Mouse (Mus musculus): ENCODE measurements around the gene Aco2. TPM values are rescaled to one million over a fixed set of nuclear protein-coding genes. Genes with fewer than 3 reads are reported as not detected.

The Aco2 gene
- polyA plus RNA-seq (2014; fragmentation: Illumina TruSeq; extraction: RNeasy Lipid Tissue Mini Kit (QIAGEN cat#74804)): 33.5 TPM

GRCm38 (mm10) chr15:81872262-81873136, at the start of gene Aco2:
Gene Aco2 (plus strand): TSS chr15:81872309.

GRCm38 (mm10) chr15:81858517-81859329, 13.4 kb upstream of the Aco2 start, which contains the start of gene Tob2:
Gene Tob2 (minus strand): TSS chr15:81858796.

GRCm38 (mm10) chr15:81871604-81872261, 376 bp upstream of the Aco2 start, which contains the start of gene Phf5a:
Gene Phf5a (minus strand): TSS chr15:81871911.

GRCm38 (mm10) chr15:81925760-81926445, 53.8 kb downstream of the Aco2 start, which contains the start of gene Polr3h:
Gene Polr3h (minus strand): TSS chr15:81926240.

GRCm38 (mm10) chr15:81936679-81937078, 64.6 kb downstream of the Aco2 start, which contains the start of gene Csdc2:
Gene Csdc2 (plus strand): TSS chr15:81936759.

GRCm38 (mm10) chr15:81960171-81961077, 88.3 kb downstream of the Aco2 start, which contains the start of gene Pmm1:
Gene Pmm1 (minus strand): TSS chr15:81960930.

Other genes starting within 250 kb of the Aco2 start
- gene L3mbtl2, start 208.4 kb upstream of the Aco2 start, polyA plus RNA-seq (2014; fragmentation: Illumina TruSeq; extraction: RNeasy Lipid Tissue Mini Kit (QIAGEN cat#74804)): 0.94 TPM
- not detected for gene Chadl, start 175.0 kb upstream of the Aco2 start, polyA plus RNA-seq (2014; fragmentation: Illumina TruSeq; extraction: RNeasy Lipid Tissue Mini Kit (QIAGEN cat#74804))
- gene Zc3h7b, start 127.3 kb upstream of the Aco2 start, polyA plus RNA-seq (2014; fragmentation: Illumina TruSeq; extraction: RNeasy Lipid Tissue Mini Kit (QIAGEN cat#74804)): 17.6 TPM
- gene Rangap1, start 126.8 kb upstream of the Aco2 start, polyA plus RNA-seq (2014; fragmentation: Illumina TruSeq; extraction: RNeasy Lipid Tissue Mini Kit (QIAGEN cat#74804)): 6.7 TPM
- 35.2 TPM for gene Tef, start 69.9 kb upstream of the Aco2 start, polyA plus RNA-seq (2014; fragmentation: Illumina TruSeq; extraction: RNeasy Lipid Tissue Mini Kit (QIAGEN cat#74804))
- gene Tob2, start 13.5 kb upstream of the Aco2 start, polyA plus RNA-seq (2014; fragmentation: Illumina TruSeq; extraction: RNeasy Lipid Tissue Mini Kit (QIAGEN cat#74804)): 6.9 TPM
- gene Phf5a, start 398 bp upstream of the Aco2 start, polyA plus RNA-seq (2014; fragmentation: Illumina TruSeq; extraction: RNeasy Lipid Tissue Mini Kit (QIAGEN cat#74804)): 20.4 TPM
- gene Polr3h, start 53.9 kb downstream of the Aco2 start, polyA plus RNA-seq (2014; fragmentation: Illumina TruSeq; extraction: RNeasy Lipid Tissue Mini Kit (QIAGEN cat#74804)): 1.8 TPM
- gene Csdc2, start 64.5 kb downstream of the Aco2 start, polyA plus RNA-seq (2014; fragmentation: Illumina TruSeq; extraction: RNeasy Lipid Tissue Mini Kit (QIAGEN cat#74804)): 1.2 TPM
- not detected for gene Pmm1, start 88.6 kb downstream of the Aco2 start, polyA plus RNA-seq (2014; fragmentation: Illumina TruSeq; extraction: RNeasy Lipid Tissue Mini Kit (QIAGEN cat#74804))
- not detected for gene 1700029P11Rik, start 108.2 kb downstream of the Aco2 start, polyA plus RNA-seq (2014; fragmentation: Illumina TruSeq; extraction: RNeasy Lipid Tissue Mini Kit (QIAGEN cat#74804))
- gene Xrcc6, start 115.5 kb downstream of the Aco2 start, polyA plus RNA-seq (2014; fragmentation: Illumina TruSeq; extraction: RNeasy Lipid Tissue Mini Kit (QIAGEN cat#74804)): 146 TPM
- 10.5 TPM for gene Desi1, start 161.6 kb downstream of the Aco2 start, polyA plus RNA-seq (2014; fragmentation: Illumina TruSeq; extraction: RNeasy Lipid Tissue Mini Kit (QIAGEN cat#74804))
- 600 TPM for gene Snu13, start 175.3 kb downstream of the Aco2 start, polyA plus RNA-seq (2014; fragmentation: Illumina TruSeq; extraction: RNeasy Lipid Tissue Mini Kit (QIAGEN cat#74804))
- gene 4930407I10Rik, start 186.8 kb downstream of the Aco2 start, polyA plus RNA-seq (2014; fragmentation: Illumina TruSeq; extraction: RNeasy Lipid Tissue Mini Kit (QIAGEN cat#74804)): not detected
- not detected for gene Mei1, start 197.7 kb downstream of the Aco2 start, polyA plus RNA-seq (2014; fragmentation: Illumina TruSeq; extraction: RNeasy Lipid Tissue Mini Kit (QIAGEN cat#74804))